In genomic region chr16:95585541-95586310, GRCm38 (mm10) we compare ENCODE assay signal across 8 mouse cellular contexts. TPM values are rescaled to one million over a fixed set of nuclear protein-coding genes. Genes with fewer than 3 reads are reported as not detected.
DNase-seq lines count a peak whose midpoint lies in the region; ATAC-seq and TF ChIP-seq lines count a peak whose summit lies in the region.

No protein-coding gene starts in this region.

- DNase-seq in kidney, adult 2 months = peak; percentile 8
- no peak for DNase-seq in kidney, adult 9 months
- peak; percentile 68 for DNase-seq in embryo, embryonic 10 days (ENCODE audit: low spot score)
- DNase-seq in left cerebral cortex, postnatal 10 days (ENCODE audit: extremely low spot score in 1 of 2, low spot score in 2 of 2) = peak; percentile 20 to 77
- peak; percentile 23 for DNase-seq in lung, postnatal 36 days
- DNase-seq in retina, postnatal 1 day = peak; percentile 79
- DNase-seq in adipocyte (ENCODE audit: low spot score) = no peak

- no peaks in the 10 kb centered on the region for H3K4me1 ChIP-seq in kidney, adult 2 months (ENCODE audit: control insufficient read depth, insufficient read depth, low read length)
- peaks cover 4% of the 10 kb centered on the region for H3K4me1 ChIP-seq in heart, embryonic 16.5 days (ENCODE audit: control insufficient read depth, insufficient read depth, low read length)

- H3K4me2 ChIP-seq in heart, embryonic 16.5 days (ENCODE audit: low read depth, low read length) = peak overlapping the region; percentile 60

- TF ChIP-seq CTCF in kidney, adult 2 months (conservative IDR thresholded peaks at IDR 0.05; ENCODE audit: insufficient read depth, insufficient read length, low read depth, low read length) = no peak

- TF ChIP-seq POLR2A in kidney, adult 2 months (IDR thresholded peaks at IDR 0.05; ENCODE audit: low read depth, low read length) = no peak

- H3K27me3 ChIP-seq in kidney, adult 2 months (replicated peaks; ENCODE audit: control insufficient read depth, insufficient read depth, low read length) = 0 out of 2 replicates have a peak, but pooled peaks cover 2% of the 10 kb centered on the region
- H3K27me3 ChIP-seq in heart, embryonic 16.5 days (ENCODE audit: control insufficient read depth, insufficient read depth, low read length) = peaks cover 42% of the 10 kb centered on the region

- H3K9me3 ChIP-seq in heart, embryonic 16.5 days (replicated peaks; ENCODE audit: control insufficient read depth, low read length) = peaks cover under 1% of the 10 kb centered on the region; the same call in 1 of the 2 replicates

- peak overlapping the region; percentile 1; the same call in 1 of the 2 replicates for H3K4me3 ChIP-seq in kidney, adult 2 months (ENCODE audit: insufficient read depth, low read depth, low read length)
- H3K4me3 ChIP-seq in heart, embryonic 16.5 days (ENCODE audit: low read length) = peak overlapping the region; percentile 47

- H3K9ac ChIP-seq in heart, embryonic 16.5 days (ENCODE audit: low read length) = peak overlapping the region; percentile 12; the same call in 1 of the 2 replicates

- ATAC-seq in heart, embryonic 16.5 days (replicated peaks; ENCODE audit: extremely low read depth, insufficient read depth, low FRiP score) = peak; percentile 63

- intact Hi-C loops in left cerebral cortex, postnatal 10 days (cut with DNase I) = no loop called here

- no peak overlapping the region for H3K27ac ChIP-seq in kidney, adult 2 months (ENCODE audit: insufficient read depth, low read depth, low read length)
- H3K27ac ChIP-seq in heart, embryonic 16.5 days (ENCODE audit: low read length) = no peak overlapping the region

- H3K36me3 ChIP-seq in kidney, adult 2 months (ENCODE audit: control insufficient read depth, insufficient read depth, low read length) = no peaks in the 10 kb centered on the region
- no peaks in the 10 kb centered on the region for H3K36me3 ChIP-seq in heart, embryonic 16.5 days (ENCODE audit: control insufficient read depth, insufficient read depth)

- WGBS in kidney, adult 2 months = 1% methylated on average over 36 of the region's 36 CpGs
- WGBS in heart, embryonic 16.5 days = under 1% methylated on average over 36 of the region's 36 CpGs

RNA-seq across cellular contexts. Expression of gene Erg, which starts 0.7 kb away (rescaled TPM):
- polyA plus RNA-seq in kidney, adult 2 months (2012; rRNA removed) = 15.3 and 20.0 TPM in 2 replicates
- 6.8 and 7.5 TPM in 2 replicates for polyA plus RNA-seq in heart, embryonic 16.5 days (2015; fragmentation: Nextera tagmentation; extraction: Ambion mirVana)
- total RNA-seq in left cerebral cortex, postnatal 10 days (2021) = 1 to 10 TPM; 7.2 to 8.9 TPM

Comparison
In these comparisons a context has a peak if more than half of its experiments do, and no peak if none do; other contexts are left out.
1. DNase-seq: peak in kidney, adult 2 months (single experiment), embryo, embryonic 10 days (single experiment), left cerebral cortex, postnatal 10 days (2 of 2), lung, postnatal 36 days (single experiment) and retina, postnatal 1 day (single experiment); none in kidney, adult 9 months (single experiment) and adipocyte (single experiment).